Comparison of ENCODE assay signal across 8 mouse cellular contexts in the genomic region with DNA sequence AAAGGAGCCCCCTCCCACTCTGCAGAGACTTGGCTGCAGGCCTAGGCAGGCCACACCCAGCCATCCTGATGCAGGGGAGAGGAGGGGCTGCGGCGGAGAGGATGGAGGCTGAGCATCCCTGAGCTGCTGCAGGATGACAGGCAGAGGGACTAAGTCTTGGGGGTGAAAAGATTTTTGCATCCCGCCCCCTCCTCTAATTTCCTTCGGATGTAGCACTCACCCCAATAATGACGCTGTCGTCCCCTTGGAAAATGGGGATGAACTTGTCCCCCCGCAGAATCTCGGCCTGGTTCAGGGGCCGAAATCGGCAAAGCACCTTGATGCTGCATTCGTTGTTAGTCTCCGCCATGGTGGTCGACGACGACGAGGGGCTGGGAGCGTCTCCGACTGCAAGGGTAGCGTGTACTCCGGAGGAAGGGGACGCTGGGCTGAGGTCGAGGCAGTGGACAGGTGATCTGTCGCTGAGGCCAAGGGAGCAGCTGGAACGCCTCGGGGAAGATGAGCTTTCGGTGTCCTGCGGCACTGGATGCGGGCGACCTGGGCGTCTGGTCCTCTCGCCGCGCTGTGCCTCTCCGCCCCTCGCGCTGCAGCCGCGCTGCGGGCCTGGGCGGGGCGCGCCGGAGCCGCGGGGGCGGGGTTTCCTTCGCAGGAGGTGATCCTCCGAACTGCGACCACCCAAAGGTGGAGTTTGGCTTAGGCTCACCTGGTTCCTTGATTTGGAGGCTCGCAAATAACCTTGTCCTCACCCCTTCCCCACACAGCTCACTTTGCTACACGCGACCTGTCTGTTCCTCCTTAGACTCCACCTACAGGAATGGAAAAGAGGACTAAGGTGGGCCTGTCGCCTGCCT. TPM values are rescaled to one million over a fixed set of nuclear protein-coding genes. Genes with fewer than 3 reads are reported as not detected.
A peak's percentile ranks its signal among the peaks of the same experiment; 100 is the strongest.
DNase-seq lines count a peak whose midpoint lies in the region; ATAC-seq and TF ChIP-seq lines count a peak whose summit lies in the region.

A gene (minus strand): TSS at position 801 of the 851 bp plus-strand sequence.

- no peak for TF ChIP-seq CTCF in spleen, adult 2 months (IDR thresholded peaks at IDR 0.05; ENCODE audit: extremely low read depth, insufficient read depth, insufficient read length, insufficient replicate concordance)

- peaks cover 6% of the 10 kb centered on the region; the same call in 1 of the 2 replicates for H3K4me1 ChIP-seq in spleen, adult 2 months (ENCODE audit: control insufficient read depth, insufficient read depth, insufficient read length)

- TF ChIP-seq POLR2A in spleen, adult 2 months (IDR thresholded peaks at IDR 0.05; ENCODE audit: low read depth, low read length), result no peak

- no peak for DNase-seq in spleen, adult 2 months (ENCODE audit: low read depth in 1 of 2, low spot score in 2 of 2)
- DNase-seq in spleen, postnatal 4 days (ENCODE audit: low spot score in 2 of 2), result no peak
- DNase-seq in cerebellum, adult 9-10 months, result peak; percentile 81
- DNase-seq in frontal cortex, postnatal 25 days (ENCODE audit: low spot score in 2 of 2), result peak; percentile 48 to 53
- peak; percentile 67 for DNase-seq in layer of hippocampus, adult 9-11 months
- DNase-seq in right cerebral cortex, postnatal 4 days, result peak; percentile 76
- DNase-seq in urinary bladder, adult 2 months (ENCODE audit: low spot score), result no peak

- H3K27me3 ChIP-seq in spleen, adult 2 months (ENCODE audit: control insufficient read depth, insufficient read depth, low read length), result peaks cover 4% of the 10 kb centered on the region; the same call in 1 of the 2 replicates

- ATAC-seq in megakaryocyte, adult 5-6 weeks (ENCODE audit: poor library complexity, severe bottlenecking), result peak; percentile 20

- H3K4me3 ChIP-seq in spleen, adult 2 months (ENCODE audit: extremely low read depth, insufficient read depth, insufficient read length), result peak within 1 kb of the TSS; percentile 55; the same call in 1 of the 2 replicates

- no peaks in the 10 kb centered on the region for H3K36me3 ChIP-seq in spleen, adult 2 months (ENCODE audit: control insufficient read depth, insufficient read depth, low read length)

- 7% methylated on average over 53 of the region's 53 CpGs for WGBS in spleen, adult 2 months

- H3K27ac ChIP-seq in spleen, adult 2 months (ENCODE audit: insufficient read depth, low read length), result no peak within 1 kb of the TSS

RNA-seq across cellular contexts. Expression of the gene that starts here (rescaled TPM):
- 0.41 and 0.72 TPM in 2 replicates for polyA plus RNA-seq in spleen, adult 2 months (2012; rRNA removed)
- total RNA-seq in megakaryocyte, adult 5-6 weeks (2015), result 0.85 and 0.93 TPM in 2 replicates
- 0.70 and 0.94 TPM in 2 replicates for total RNA-seq in megakaryocyte, adult 5-6 weeks (2017)
- 5.9 and 6.6 TPM in 2 replicates for polyA plus RNA-seq in urinary bladder, adult 2 months (2012; rRNA removed)

Comparison
In these comparisons a context has a peak if more than half of its experiments do, and no peak if none do; other contexts are left out.
1. Peak in ATAC-seq in megakaryocyte, adult 5-6 weeks; RNA of the gene not detected or under 1 TPM.
2. DNase-seq: peak in cerebellum, adult 9-10 months (single experiment), frontal cortex, postnatal 25 days (2 of 2), layer of hippocampus, adult 9-11 months (single experiment) and right cerebral cortex, postnatal 4 days (single experiment); none in spleen, adult 2 months (0 of 2), spleen, postnatal 4 days (0 of 2) and urinary bladder, adult 2 months (single experiment).